Mouse (Mus musculus) lung, postnatal 0 days (tissue): Measurements from ENCODE around the gene Mybbp1a.

ENCODE experiments used
- CTCF ChIP-seq: IDR thresholded peaks from 2 replicates; pipeline ENCODE4 v1.5.1; 2016; ENCODE audit warnings: antibody characterized with exemption, mild to moderate bottlenecking
- EP300 ChIP-seq: IDR thresholded peaks from 2 replicates; pipeline ENCODE4 v1.6.1; 2016; ENCODE audit warnings: antibody characterized with exemption, mild to moderate bottlenecking, control low read depth

DNA sequence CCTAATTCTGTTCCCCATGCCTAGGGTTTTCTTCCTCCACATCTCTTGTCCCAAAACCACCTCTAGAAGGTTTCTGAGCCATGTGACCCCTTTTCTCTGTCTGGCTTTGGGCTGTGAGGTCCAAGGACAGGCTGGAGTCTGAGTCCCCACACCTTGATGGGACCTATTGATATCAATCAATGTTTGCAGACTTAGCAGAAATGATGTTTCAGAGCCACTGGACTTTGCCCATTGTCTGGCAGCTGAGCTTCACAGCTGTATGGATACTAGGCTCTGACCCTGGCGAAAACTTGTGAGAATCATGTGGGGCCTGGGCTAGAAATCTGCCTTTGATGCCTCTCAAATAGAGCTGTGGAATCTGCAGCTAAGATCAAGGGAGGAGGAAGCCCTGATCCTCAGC lies 55.6 kb downstream of the Mybbp1a start:
- TF ChIP-seq CTCF (no peak), EP300 (no peak)
